Mouse (Mus musculus): Measurements from ENCODE around the gene Fbxl14.
A peak's percentile ranks its signal among the peaks of the same experiment; 100 is the strongest.

Fbxl14 gene

GRCm38 (mm10) chr6:119499271-119499670 lies 19.8 kb downstream of the Fbxl14 start:
- peak; percentile 44 for DNase-seq (ENCODE audit: low spot score)

- DNase-seq (ENCODE audit: low spot score) = no peak
Measured at GRCm38 (mm10) chr6:119500086-119500485, 20.6 kb downstream of the Fbxl14 start.

- no peak for DNase-seq (ENCODE audit: low spot score)
Measured at GRCm38 (mm10) chr6:119502031-119502430, 22.6 kb downstream of the Fbxl14 start.

GRCm38 (mm10) chr6:119504756-119505155 lies 25.3 kb downstream of the Fbxl14 start:
- no peak for DNase-seq (ENCODE audit: low spot score)

GRCm38 (mm10) chr6:119505525-119506225 lies 26.2 kb downstream of the Fbxl14 start:
- DNase-seq (ENCODE audit: low spot score) = no peak

GRCm38 (mm10) chr6:119508221-119508620 lies 28.8 kb downstream of the Fbxl14 start:
- DNase-seq (ENCODE audit: low spot score) = no peak

- DNase-seq (ENCODE audit: low spot score) = no peak
Measured at GRCm38 (mm10) chr6:119508634-119509375, 29.3 kb downstream of the Fbxl14 start.

GRCm38 (mm10) chr6:119509437-119510037 lies 30.1 kb downstream of the Fbxl14 start:
- DNase-seq (ENCODE audit: low spot score) = no peak

GRCm38 (mm10) chr6:119512701-119513100 lies 33.2 kb downstream of the Fbxl14 start:
- DNase-seq (ENCODE audit: low spot score) = no peak

- DNase-seq (ENCODE audit: low spot score) = no peak
Measured at GRCm38 (mm10) chr6:119513452-119513851, 34.0 kb downstream of the Fbxl14 start.

- DNase-seq (ENCODE audit: low spot score) = no peak
Measured at GRCm38 (mm10) chr6:119514085-119514484, 34.6 kb downstream of the Fbxl14 start.

GRCm38 (mm10) chr6:119520731-119521130 lies 41.3 kb downstream of the Fbxl14 start:
- DNase-seq (ENCODE audit: low spot score) = peak; percentile 7

GRCm38 (mm10) chr6:119521482-119521900 lies 42.0 kb downstream of the Fbxl14 start:
- no peak for DNase-seq (ENCODE audit: low spot score)

GRCm38 (mm10) chr6:119521931-119522391 lies 42.5 kb downstream of the Fbxl14 start:
- DNase-seq (ENCODE audit: low spot score) = no peak

GRCm38 (mm10) chr6:119526498-119526897 lies 47.0 kb downstream of the Fbxl14 start:
- no peak for DNase-seq (ENCODE audit: low spot score)

GRCm38 (mm10) chr6:119529659-119530058 lies 50.2 kb downstream of the Fbxl14 start:
- DNase-seq (ENCODE audit: low spot score) = no peak

All from yolk sac, embryonic 10.5 days (tissue).